Mouse (Mus musculus) limb, embryonic 14.5 days (tissue): ENCODE measurements around the gene Ap1g1. TPM values are rescaled to one million over a fixed set of nuclear protein-coding genes. Genes with fewer than 3 reads are reported as not detected.
"Not testable (repeated sequence)": the region's sequence is repeated elsewhere in the genome, so short reads cannot be mapped to it uniquely, and the experiment has no call there.

Experiments
- ATAC-seq: fragments of 200-750 bp; cut with Nextera tagmentation; 2 replicates; pipeline ENCODE4 v1.8.0; 2017; ENCODE audit warnings: low read depth, moderate number of reproducible peaks, moderate TSS enrichment; ENCODE audit not compliant: low FRiP score
- DNase-seq: peaks from one replicate; pipeline ENCODE4 v3.0.0-alpha.2; 2015; ENCODE audit warnings: low spot score
- H3K27ac ChIP-seq: fragments of 300-500 bp; sonication (generic); replicated peaks from 2 replicates; pipeline ENCODE4 v1.5.1; 2014; ENCODE audit warnings: low read depth, mild to moderate bottlenecking, low read length, moderate library complexity, mixed read lengths
- H3K27me3 ChIP-seq: fragments of 300-500 bp; sonication (generic); 2 replicates; pipeline ENCODE4 v1.6.1; 2014; ENCODE audit warnings: low read length, mixed read lengths; ENCODE audit not compliant: control insufficient read depth, insufficient read depth
- H3K36me3 ChIP-seq: fragments of 300-500 bp; sonication (generic); 2 replicates; pipeline ENCODE4 v1.6.1; 2014; ENCODE audit warnings: mild to moderate bottlenecking, low read length, moderate library complexity, mixed read lengths; ENCODE audit not compliant: control insufficient read depth, insufficient read depth
- H3K4me1 ChIP-seq: fragments of 300-500 bp; sonication (generic); 2 replicates; pipeline ENCODE4 v1.6.1; 2014; ENCODE audit warnings: antibody characterized with exemption, low read length, mixed read lengths; ENCODE audit not compliant: control insufficient read depth, insufficient read depth
- H3K4me2 ChIP-seq: fragments of 300-500 bp; sonication (generic); replicated peaks from 2 replicates; pipeline ENCODE4 v1.6.1; 2014; ENCODE audit warnings: low read depth, mild to moderate bottlenecking, low read length, moderate library complexity; ENCODE audit not compliant: severe bottlenecking
- H3K4me3 ChIP-seq: fragments of 300-500 bp; sonication (generic); replicated peaks from 2 replicates; pipeline ENCODE4 v1.5.1; 2014; ENCODE audit warnings: low read length
- H3K9ac ChIP-seq: fragments of 300-500 bp; sonication (generic); 2 replicates; pipeline ENCODE4 v1.6.1; 2014; ENCODE audit warnings: mild to moderate bottlenecking, low read depth, low read length, moderate library complexity; ENCODE audit not compliant: severe bottlenecking
- H3K9me3 ChIP-seq: fragments of 300-500 bp; sonication (generic); 2 replicates; pipeline ENCODE4 v1.6.1; 2016; ENCODE audit warnings: low read length; ENCODE audit not compliant: control insufficient read depth
- POLR2A ChIP-seq: fragments of 200-500 bp; IDR thresholded peaks from 2 replicates; pipeline ENCODE4 v1.8.0; 2012; ENCODE audit warnings: inconsistent platforms, mild to moderate bottlenecking, moderate library complexity, borderline replicate concordance; ENCODE audit not compliant: insufficient read depth, insufficient read length; ENCODE audit errors: extremely low read depth
- WGBS: fragments of 180-500 bp; shearing (Covaris S2); extraction: QIAGEN DNeasy Blood & Tissue Kit; methylation state at CpG from one replicate; pipeline ENCODE4 v1.1.7; 2014; 5-methylcytosine and 5-hydroxymethylcytosine counted together
- polyA plus RNA-seq, 2 experiments: library from polyadenylated mRNA; depleted of rRNA in 1 of 2; stranded (reverse) in 1 of 2; unstranded in 1 of 2; fragments of >200 nt; fragmentation: Nextera tagmentation in 1 of 2; extraction: Ambion mirVana in 1 of 2; gene quantifications; 2 replicates each; pipeline versions ENCODE4 v1.2.1 to v1.2.3; 2012 to 2014

Gene Ap1g1
- polyA plus RNA-seq, 2 experiments: 32.0 to 63.1 TPM

- H3K9ac ChIP-seq: no peak overlapping the region
- DNase-seq: no peak
- 0 out of 2 replicates have a peak, but pooled peaks cover 5% of the 10 kb centered on the region for H3K36me3 ChIP-seq
- whole genome bisulfite sequencing: 83% methylated on average over 1 of the region's 1 CpGs
- TF ChIP-seq POLR2A: no peak
- H3K4me3 ChIP-seq: no peak overlapping the region
- H3K27me3 ChIP-seq: no peaks in the 10 kb centered on the region
- no peaks in the 10 kb centered on the region for H3K9me3 ChIP-seq
- no peak overlapping the region for H3K27ac ChIP-seq
- no peak overlapping the region for H3K4me2 ChIP-seq
- peaks cover 7% of the 10 kb centered on the region; the same call in 1 of the 2 replicates for H3K4me1 ChIP-seq
- ATAC-seq: no peak
These were observed 92.7 kb downstream of the Ap1g1 start for GRCm38 (mm10) chr8:109871056-109871455.

GRCm38 (mm10) chr8:109873800-109874199 is 95.4 kb downstream of the Ap1g1 start:
- 95% methylated on average over 3 of the region's 3 CpGs for WGBS

GRCm38 (mm10) chr8:109880012-109880662 is 101.8 kb downstream of the Ap1g1 start:
- Histone ChIP-seq H3K9me3 (no peaks in the 10 kb centered on the region), H3K27me3 (no peaks in the 10 kb centered on the region), H3K4me3 (no peak overlapping the region), H3K36me3 (peaks cover 65% of the 10 kb centered on the region), H3K4me1 (no peaks in the 10 kb centered on the region), H3K9ac (no peak overlapping the region), H3K27ac (no peak overlapping the region), H3K4me2 (no peak overlapping the region)
- ATAC-seq: no peak
- no peak for TF ChIP-seq POLR2A
- 87% methylated on average over 5 of the region's 5 CpGs for WGBS
- no peak for DNase-seq

More at GRCm38 (mm10) chr8:109873800-109874199, 95.4 kb downstream of the Ap1g1 start:
- H3K36me3 ChIP-seq: peaks cover 27% of the 10 kb centered on the region
- ATAC-seq, H3K4me3 ChIP-seq, H3K9me3 ChIP-seq, H3K4me2 ChIP-seq, H3K27me3 ChIP-seq, H3K27ac ChIP-seq, H3K4me1 ChIP-seq, H3K9ac ChIP-seq, DNase-seq: not testable (repeated sequence)

- Histone ChIP-seq H3K36me3 (peaks cover 45% of the 10 kb centered on the region), H3K9me3 (no peaks in the 10 kb centered on the region), H3K27me3 (no peaks in the 10 kb centered on the region), H3K27ac (no peak overlapping the region), H3K4me2 (no peak overlapping the region), H3K4me3 (no peak overlapping the region), H3K9ac (no peak overlapping the region), H3K4me1 (no peaks in the 10 kb centered on the region)
- DNase-seq (no peak), ATAC-seq (no peak)
- TF ChIP-seq POLR2A: no peak
These were observed 106.9 kb downstream of the Ap1g1 start for GRCm38 (mm10) chr8:109885294-109885693.

GRCm38 (mm10) chr8:109889211-109889610 is 110.9 kb downstream of the Ap1g1 start:
- Histone ChIP-seq H3K4me2 (no peak overlapping the region), H3K36me3 (peaks cover 41% of the 10 kb centered on the region), H3K9ac (no peak overlapping the region), H3K4me3 (no peak overlapping the region), H3K4me1 (no peaks in the 10 kb centered on the region), H3K27ac (no peak overlapping the region), H3K9me3 (no peaks in the 10 kb centered on the region), H3K27me3 (no peaks in the 10 kb centered on the region)
- ATAC-seq (no peak), DNase-seq (no peak)
- 94% methylated on average over 1 of the region's 1 CpGs for WGBS
- TF ChIP-seq POLR2A: no peak
